Mouse (Mus musculus): ENCODE measurements around the gene Prlh.

The Prlh gene

GRCm38 (mm10) chr1:90953688-90954087 lies 780 bp downstream of the Prlh start:
- in situ Hi-C loops (cut with MboI, MseI): no loop called here

- in situ Hi-C loops (cut with MboI, MseI): loop anchor here (5.0 kb wide), 2 partner anchors 49 to 314 kb away; no protein-coding TSS in a partner anchor
These were observed 3.6 kb downstream of the Prlh start for GRCm38 (mm10) chr1:90956245-90957096.

GRCm38 (mm10) chr1:90962526-90962925 lies 9.6 kb downstream of the Prlh start:
- in situ Hi-C loops (cut with MboI, MseI): loop anchor here (10.0 kb wide), 1 partner anchor 362 kb away; the partner anchor contains the start of gene Espnl

- in situ Hi-C loops (cut with MboI, MseI): loop anchor here (10.0 kb wide), 1 partner anchor 362 kb away; the partner anchor contains the start of gene Espnl
These were observed 10.1 kb downstream of the Prlh start for GRCm38 (mm10) chr1:90962994-90963393.

GRCm38 (mm10) chr1:90967583-90967982 lies 14.7 kb downstream of the Prlh start:
- in situ Hi-C loops (cut with MboI, MseI): loop anchor here (10.0 kb wide), 1 partner anchor 357 kb away; the partner anchor contains the start of gene Espnl

GRCm38 (mm10) chr1:90968649-90969048 lies 15.7 kb downstream of the Prlh start:
- in situ Hi-C loops (cut with MboI, MseI): loop anchor here (10.0 kb wide), 1 partner anchor 356 kb away; the partner anchor contains the start of gene Espnl

GRCm38 (mm10) chr1:90969347-90969784 lies 16.5 kb downstream of the Prlh start, which contains the start of gene Rab17:
Gene Rab17 (minus strand): TSS chr1:90969661.
- in situ Hi-C loops (cut with MboI, MseI): loop anchor here (10.0 kb wide), 1 partner anchor 355 kb away; the partner anchor contains the start of gene Espnl

- in situ Hi-C loops (cut with MboI, MseI): loop anchor here (10.0 kb wide), 1 partner anchor 355 kb away; the partner anchor contains the start of gene Espnl
These were observed 17.0 kb downstream of the Prlh start for GRCm38 (mm10) chr1:90969881-90970390.

- in situ Hi-C loops (cut with MboI, MseI): no loop called here
These were observed 20.1 kb downstream of the Prlh start for GRCm38 (mm10) chr1:90972911-90973573.

- in situ Hi-C loops (cut with MboI, MseI): no loop called here
These were observed 20.6 kb downstream of the Prlh start for GRCm38 (mm10) chr1:90973574-90973911.

- in situ Hi-C loops (cut with MboI, MseI): loop anchor here (5.0 kb wide), 1 partner anchor 127 kb away; no protein-coding TSS in a partner anchor
These were observed 22.2 kb downstream of the Prlh start for GRCm38 (mm10) chr1:90974906-90975649.

GRCm38 (mm10) chr1:90975960-90976359 lies 23.1 kb downstream of the Prlh start:
- in situ Hi-C loops (cut with MboI, MseI): loop anchor here (5.0 kb wide), 1 partner anchor 126 kb away; no protein-coding TSS in a partner anchor

GRCm38 (mm10) chr1:90980638-90981330 lies 27.9 kb downstream of the Prlh start:
- in situ Hi-C loops (cut with MboI, MseI): no loop called here

- in situ Hi-C loops (cut with MboI, MseI): no loop called here
These were observed 28.4 kb downstream of the Prlh start for GRCm38 (mm10) chr1:90981346-90981745.

- in situ Hi-C loops (cut with MboI, MseI): no loop called here
These were observed 43.0 kb downstream of the Prlh start for GRCm38 (mm10) chr1:90995916-90996315.

GRCm38 (mm10) chr1:90997136-90997535 lies 44.2 kb downstream of the Prlh start:
- in situ Hi-C loops (cut with MboI, MseI): no loop called here

- in situ Hi-C loops (cut with MboI, MseI): no loop called here
These were observed 44.7 kb downstream of the Prlh start for GRCm38 (mm10) chr1:90997641-90998040.

GRCm38 (mm10) chr1:90998268-90998890 lies 45.5 kb downstream of the Prlh start, which contains the start of gene Lrrfip1:
Gene Lrrfip1 (plus strand): TSS chr1:90998737.
- in situ Hi-C loops (cut with MboI, MseI): no loop called here

- in situ Hi-C loops (cut with MboI, MseI): no loop called here
These were observed 46.1 kb downstream of the Prlh start for GRCm38 (mm10) chr1:90998891-90999611.
